Mouse (Mus musculus) cerebellum, adult 2 months (tissue): ENCODE data around the gene Hdgf.

Experiments used
- CTCF ChIP-seq: fragments of 200-500 bp; IDR thresholded peaks from 2 replicates; pipeline ENCODE4 v1.5.1; 2011; ENCODE audit warnings: low read depth, mild to moderate bottlenecking, control low read depth, low read length, moderate library complexity, borderline replicate concordance; ENCODE audit not compliant: insufficient read depth
- POLR2A ChIP-seq: fragments of 200-500 bp; IDR thresholded peaks from 2 replicates; pipeline ENCODE4 v1.6.1; 2011; ENCODE audit warnings: low read length, control low read depth, borderline replicate concordance; ENCODE audit not compliant: insufficient read depth

GRCm38 (mm10) chr3:87916990-87917389 is 10.9 kb downstream of the Hdgf start:
- TF ChIP-seq CTCF (no peak), POLR2A (no peak)
